Mouse (Mus musculus): ENCODE measurements around the gene Bcl9l.
A peak's percentile ranks its signal among the peaks of the same experiment; 100 is the strongest.

GRCm38 (mm10) chr9:44482552-44482951 is at the start of gene Bcl9l:
- TF ChIP-seq CTCF (IDR thresholded peaks at IDR 0.05; ENCODE audit: extremely low read depth, insufficient read depth, insufficient read length, insufficient replicate concordance) = peak; percentile 45; the same call in 1 of the 2 replicates
- TF ChIP-seq POLR2A (IDR thresholded peaks at IDR 0.05; ENCODE audit: low read depth, low read length) = peak; percentile 70

All from spleen, adult 2 months (tissue).